In genomic region chr19:14035371-14035770, GRCm38 (mm10) we compare ENCODE assay signal across 18 mouse cellular contexts.
DNase-seq lines count a peak whose midpoint lies in the region; ATAC-seq and TF ChIP-seq lines count a peak whose summit lies in the region.
"Had no signal": no experiment of that assay in that cellular context is flagged by ENCODE, and none has a peak within 500 bp of the region (broad histone marks: within the 10 kb centered on the region; RNA-seq: fewer than 3 reads in every experiment).

No protein-coding gene starts in this region.

- H3K9ac ChIP-seq in forebrain, embryonic 14.5 days (ENCODE audit: low read length): no peak overlapping the region
- no peak overlapping the region for H3K9ac ChIP-seq in forebrain, embryonic 13.5 days
- no peak overlapping the region for H3K9ac ChIP-seq in hindbrain, embryonic 13.5 days
- H3K9ac ChIP-seq in midbrain, embryonic 15.5 days: no peak overlapping the region

- H3K9me3 ChIP-seq in forebrain, embryonic 14.5 days (replicated peaks; ENCODE audit: control insufficient read depth, low read length): no peaks in the 10 kb centered on the region
- H3K9me3 ChIP-seq in forebrain, embryonic 13.5 days (replicated peaks): no peaks in the 10 kb centered on the region
- no peaks in the 10 kb centered on the region for H3K9me3 ChIP-seq in hindbrain, embryonic 10.5 days
- H3K9me3 ChIP-seq in hindbrain, embryonic 13.5 days: no peaks in the 10 kb centered on the region
- H3K9me3 ChIP-seq in midbrain, embryonic 10.5 days (replicated peaks): no peaks in the 10 kb centered on the region
- no peaks in the 10 kb centered on the region for H3K9me3 ChIP-seq in midbrain, embryonic 15.5 days

- TF ChIP-seq CTCF in brain, embryonic 14.5 days (IDR thresholded peaks at IDR 0.05; ENCODE audit: borderline replicate concordance, extremely low read depth, insufficient read depth, insufficient read length): no peak

- TF ChIP-seq POLR2A in brain, embryonic 14.5 days (IDR thresholded peaks at IDR 0.05; ENCODE audit: borderline replicate concordance, extremely low read depth, insufficient read depth, insufficient read length, poor library complexity, severe bottlenecking): no peak

- peaks cover 10% of the 10 kb centered on the region for H3K4me1 ChIP-seq in forebrain, embryonic 14.5 days (ENCODE audit: control insufficient read depth, insufficient read depth, low read length)
- H3K4me1 ChIP-seq in forebrain, embryonic 13.5 days: peaks cover 19% of the 10 kb centered on the region
- peaks cover 28% of the 10 kb centered on the region for H3K4me1 ChIP-seq in hindbrain, embryonic 10.5 days (replicated peaks)
- H3K4me1 ChIP-seq in hindbrain, embryonic 13.5 days (replicated peaks): peaks cover 13% of the 10 kb centered on the region
- peaks cover 34% of the 10 kb centered on the region for H3K4me1 ChIP-seq in midbrain, embryonic 10.5 days
- H3K4me1 ChIP-seq in midbrain, embryonic 15.5 days: peaks cover 9% of the 10 kb centered on the region

- peak; percentile 55 for DNase-seq in forebrain, embryonic 14.5 days (ENCODE audit: low spot score)
- DNase-seq in hindbrain, embryonic 10.5 days (ENCODE audit: low spot score): no peak
- no peak for DNase-seq in midbrain, embryonic 10.5 days (ENCODE audit: low spot score)
- peak; percentile 56 for DNase-seq in brain, embryonic 14.5 days (ENCODE audit: low read depth)
- DNase-seq: adrenal gland, adult 8-10 months; adrenal gland, postnatal 25 days; cerebellum, adult 18-20 months; cerebellum, adult 9-10 months; cerebellum, postnatal 14 days; gastrocnemius, adult 2 months; gastrocnemius, postnatal 14 days; heart, adult 11 months had no signal

- H3K4me2 ChIP-seq in forebrain, embryonic 14.5 days (ENCODE audit: low read length): no peak overlapping the region
- no peak overlapping the region for H3K4me2 ChIP-seq in forebrain, embryonic 13.5 days
- no peak overlapping the region for H3K4me2 ChIP-seq in hindbrain, embryonic 13.5 days
- no peak overlapping the region for H3K4me2 ChIP-seq in midbrain, embryonic 15.5 days
- H3K4me2 ChIP-seq: heart, embryonic 11.5 days had no signal

- ATAC-seq in forebrain, embryonic 14.5 days: no peak
- ATAC-seq in forebrain, embryonic 13.5 days: no peak
- ATAC-seq in hindbrain, embryonic 13.5 days (ENCODE audit: low FRiP score): no peak
- no peak for ATAC-seq in midbrain, embryonic 15.5 days (replicated peaks)
- ATAC-seq: activated CD4-positive, CD25-positive, alpha-beta regulatory T cell, adult 4 months; intestine, postnatal 0 days had no signal

- H3K36me3 ChIP-seq in forebrain, embryonic 14.5 days (ENCODE audit: control insufficient read depth, insufficient read depth, low read length): no peaks in the 10 kb centered on the region
- no peaks in the 10 kb centered on the region for H3K36me3 ChIP-seq in forebrain, embryonic 13.5 days (ENCODE audit: poor library complexity, severe bottlenecking)
- no peaks in the 10 kb centered on the region for H3K36me3 ChIP-seq in hindbrain, embryonic 10.5 days
- no peaks in the 10 kb centered on the region for H3K36me3 ChIP-seq in hindbrain, embryonic 13.5 days
- H3K36me3 ChIP-seq in midbrain, embryonic 10.5 days: no peaks in the 10 kb centered on the region
- no peaks in the 10 kb centered on the region for H3K36me3 ChIP-seq in midbrain, embryonic 15.5 days (replicated peaks)

- H3K27ac ChIP-seq in forebrain, embryonic 14.5 days (ENCODE audit: low read depth, low read length): no peak overlapping the region
- no peak overlapping the region for H3K27ac ChIP-seq in forebrain, embryonic 13.5 days
- peak overlapping the region; percentile 29; the same call in 1 of the 2 replicates for H3K27ac ChIP-seq in hindbrain, embryonic 10.5 days
- H3K27ac ChIP-seq in hindbrain, embryonic 13.5 days: no peak overlapping the region
- H3K27ac ChIP-seq in midbrain, embryonic 10.5 days (replicated peaks): peak overlapping the region; percentile 55; the same call in 1 of the 2 replicates
- no peak overlapping the region for H3K27ac ChIP-seq in midbrain, embryonic 15.5 days
- H3K27ac ChIP-seq: gastrocnemius, adult 2 months had no signal

- WGBS in forebrain, embryonic 14.5 days: 22% methylated on average over 1 of the region's 1 CpGs
- 34% methylated on average over 1 of the region's 1 CpGs for WGBS in forebrain, embryonic 13.5 days
- 70% methylated on average over 1 of the region's 1 CpGs for WGBS in hindbrain, embryonic 10.5 days
- 35% methylated on average over 1 of the region's 1 CpGs for WGBS in hindbrain, embryonic 13.5 days
- 64% methylated on average over 1 of the region's 1 CpGs for WGBS in midbrain, embryonic 10.5 days
- WGBS in midbrain, embryonic 15.5 days: 44% methylated on average over 1 of the region's 1 CpGs

- no peaks in the 10 kb centered on the region for H3K27me3 ChIP-seq in forebrain, embryonic 14.5 days (replicated peaks; ENCODE audit: control insufficient read depth, insufficient read depth, low read length)
- H3K27me3 ChIP-seq in forebrain, embryonic 13.5 days: no peaks in the 10 kb centered on the region
- no peaks in the 10 kb centered on the region for H3K27me3 ChIP-seq in hindbrain, embryonic 10.5 days (ENCODE audit: insufficient read depth, poor library complexity, severe bottlenecking)
- H3K27me3 ChIP-seq in hindbrain, embryonic 13.5 days: no peaks in the 10 kb centered on the region
- H3K27me3 ChIP-seq in midbrain, embryonic 10.5 days (ENCODE audit: low read depth, poor library complexity, severe bottlenecking): no peaks in the 10 kb centered on the region
- H3K27me3 ChIP-seq in midbrain, embryonic 15.5 days (replicated peaks): no peaks in the 10 kb centered on the region

- H3K4me3 ChIP-seq in forebrain, embryonic 14.5 days (ENCODE audit: low read depth, low read length): no peak overlapping the region
- no peak overlapping the region for H3K4me3 ChIP-seq in forebrain, embryonic 13.5 days
- H3K4me3 ChIP-seq in hindbrain, embryonic 10.5 days: no peak overlapping the region
- H3K4me3 ChIP-seq in hindbrain, embryonic 13.5 days: no peak overlapping the region
- H3K4me3 ChIP-seq in midbrain, embryonic 10.5 days: no peak overlapping the region
- no peak overlapping the region for H3K4me3 ChIP-seq in midbrain, embryonic 15.5 days
- H3K4me3 ChIP-seq: gastrocnemius, adult 2 months had no signal

Comparison
In these comparisons a context has a peak if more than half of its experiments do, and no peak if none do; other contexts are left out.
1. H3K27ac ChIP-seq: peak in hindbrain, embryonic 10.5 days (single experiment) and midbrain, embryonic 10.5 days (single experiment); none in forebrain, embryonic 14.5 days (single experiment), forebrain, embryonic 13.5 days (single experiment), hindbrain, embryonic 13.5 days (single experiment) and midbrain, embryonic 15.5 days (single experiment).
2. DNase-seq: peak in forebrain, embryonic 14.5 days (single experiment) and brain, embryonic 14.5 days (single experiment); none in hindbrain, embryonic 10.5 days (single experiment) and midbrain, embryonic 10.5 days (single experiment).